ENCODE assay signal across 15 mouse cellular contexts in the genomic region with DNA sequence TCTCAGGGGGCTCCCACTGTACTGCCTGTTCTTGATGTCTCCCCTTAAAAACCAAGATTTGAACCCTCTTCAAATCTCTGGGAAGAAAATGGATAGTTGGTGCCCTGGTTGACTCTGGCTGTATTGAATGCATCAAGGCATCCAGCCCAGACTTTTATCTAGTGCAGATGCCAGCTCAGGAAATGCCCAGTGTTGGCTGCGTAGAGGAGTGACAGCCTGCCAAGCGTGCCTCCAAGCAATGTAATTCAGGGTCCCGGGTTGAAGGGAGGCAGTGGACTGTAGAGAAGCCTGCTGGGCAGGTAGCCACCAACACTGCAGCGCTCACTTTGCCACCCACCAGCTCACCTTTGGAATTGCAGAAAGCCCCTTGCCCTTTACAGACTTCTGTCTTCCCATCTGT.
DNase-seq lines count a peak whose midpoint lies in the region; ATAC-seq and TF ChIP-seq lines count a peak whose summit lies in the region.
"Had no signal": no experiment of that assay in that cellular context is flagged by ENCODE, and none has a peak within 500 bp of the region (broad histone marks: within the 10 kb centered on the region; RNA-seq: fewer than 3 reads in every experiment).

No protein-coding gene starts in this region.

- no peaks in the 10 kb centered on the region; the same call in 1 of the 2 replicates for H3K27me3 ChIP-seq in cerebellum, adult 2 months (ENCODE audit: control insufficient read depth, insufficient read depth, low read length)
- H3K27me3 ChIP-seq in hindbrain, embryonic 14.5 days (ENCODE audit: control insufficient read depth, insufficient read depth, low read length) = peaks cover 98% of the 10 kb centered on the region
- H3K27me3 ChIP-seq in hindbrain, embryonic 11.5 days (ENCODE audit: control insufficient read depth, insufficient read depth, low read length) = peaks cover 94% of the 10 kb centered on the region
- H3K27me3 ChIP-seq in neural tube, embryonic 13.5 days = peaks cover 97% of the 10 kb centered on the region

- no peaks in the 10 kb centered on the region for H3K36me3 ChIP-seq in hindbrain, embryonic 14.5 days (replicated peaks; ENCODE audit: control insufficient read depth, insufficient read depth)
- H3K36me3 ChIP-seq in hindbrain, embryonic 11.5 days (ENCODE audit: control insufficient read depth, insufficient read depth, low read length) = no peaks in the 10 kb centered on the region
- H3K36me3 ChIP-seq in neural tube, embryonic 13.5 days = no peaks in the 10 kb centered on the region
- H3K36me3 ChIP-seq: heart, embryonic 13.5 days had no signal

- H3K9me3 ChIP-seq in hindbrain, embryonic 14.5 days (ENCODE audit: control insufficient read depth, low read length) = no peaks in the 10 kb centered on the region
- no peaks in the 10 kb centered on the region for H3K9me3 ChIP-seq in hindbrain, embryonic 11.5 days (ENCODE audit: control insufficient read depth, low read length)
- H3K9me3 ChIP-seq in neural tube, embryonic 13.5 days = no peaks in the 10 kb centered on the region
- H3K9me3 ChIP-seq: heart, embryonic 13.5 days had no signal

- H3K4me1 ChIP-seq in cerebellum, adult 2 months (ENCODE audit: control insufficient read depth, insufficient read depth, low read length) = peaks cover 8% of the 10 kb centered on the region
- peaks cover 5% of the 10 kb centered on the region; the same call in 1 of the 2 replicates for H3K4me1 ChIP-seq in hindbrain, embryonic 14.5 days (replicated peaks; ENCODE audit: control insufficient read depth, insufficient read depth, low read length)
- no peaks in the 10 kb centered on the region for H3K4me1 ChIP-seq in hindbrain, embryonic 11.5 days (replicated peaks; ENCODE audit: control insufficient read depth, insufficient read depth, low read length)
- H3K4me1 ChIP-seq in neural tube, embryonic 13.5 days (replicated peaks) = peaks cover 34% of the 10 kb centered on the region

- H3K4me2 ChIP-seq in hindbrain, embryonic 14.5 days (replicated peaks) = no peak overlapping the region
- no peak overlapping the region for H3K4me2 ChIP-seq in hindbrain, embryonic 11.5 days (replicated peaks; ENCODE audit: low read depth, low read length)
- no peak overlapping the region for H3K4me2 ChIP-seq in neural tube, embryonic 13.5 days
- H3K4me2 ChIP-seq: heart, embryonic 13.5 days had no signal

- WGBS in cerebellum, adult 2 months = 23% methylated on average over 4 of the region's 4 CpGs
- WGBS in hindbrain, embryonic 14.5 days = 49% methylated on average over 4 of the region's 4 CpGs
- 57% methylated on average over 4 of the region's 4 CpGs for WGBS in hindbrain, embryonic 11.5 days
- 41% methylated on average over 4 of the region's 4 CpGs for WGBS in neural tube, embryonic 13.5 days

- no peak for ATAC-seq in hindbrain, embryonic 14.5 days (ENCODE audit: low FRiP score)
- ATAC-seq in hindbrain, embryonic 11.5 days (ENCODE audit: low FRiP score) = no peak
- 0 out of 2 replicates have a peak, but pooled peaks have one; percentile 48 for ATAC-seq in neural tube, embryonic 13.5 days (ENCODE audit: low read depth)

- TF ChIP-seq CTCF in cerebellum, adult 2 months (IDR thresholded peaks at IDR 0.05; ENCODE audit: borderline replicate concordance, insufficient read depth, low read depth, low read length) = no peak

- no peak overlapping the region for H3K27ac ChIP-seq in cerebellum, adult 2 months (ENCODE audit: insufficient read depth, low read length)
- no peak overlapping the region for H3K27ac ChIP-seq in hindbrain, embryonic 14.5 days
- H3K27ac ChIP-seq in hindbrain, embryonic 11.5 days (ENCODE audit: low read depth, low read length) = no peak overlapping the region
- H3K27ac ChIP-seq in neural tube, embryonic 13.5 days (replicated peaks) = no peak overlapping the region
- H3K27ac ChIP-seq: gastrocnemius, adult 2 months; heart, embryonic 13.5 days; liver, embryonic 14.5 days had no signal

- no peak for TF ChIP-seq POLR2A in cerebellum, adult 2 months (IDR thresholded peaks at IDR 0.05; ENCODE audit: borderline replicate concordance, insufficient read depth, low read length)

- DNase-seq in cerebellum, adult 2 months = peak; percentile 39 to 64
- no peak for DNase-seq in cerebellum, adult 8-10 months
- peak; percentile 44 for DNase-seq in hindbrain, embryonic 14.5 days (ENCODE audit: low spot score)
- DNase-seq in hindbrain, embryonic 11.5 days (ENCODE audit: low spot score) = no peak
- DNase-seq in neural tube, embryonic 10.5 days (ENCODE audit: extremely low spot score, low spot score) = no peak
- DNase-seq in spleen, adult 18-20 months = no peak
- no peak for DNase-seq in layer of hippocampus, postnatal 25 days (ENCODE audit: extremely low spot score in 1 of 2, low spot score in 1 of 2)
- DNase-seq: adrenal gland, adult 2 months; gastrocnemius, adult 2 months; kidney, postnatal 10 days; lung, postnatal 14 days; thymus, postnatal 4 days had no signal

- H3K9ac ChIP-seq in hindbrain, embryonic 14.5 days = no peak overlapping the region
- no peak overlapping the region for H3K9ac ChIP-seq in hindbrain, embryonic 11.5 days (ENCODE audit: low read depth, low read length)
- H3K9ac ChIP-seq in neural tube, embryonic 13.5 days = no peak overlapping the region
- H3K9ac ChIP-seq: heart, embryonic 13.5 days; liver, embryonic 14.5 days had no signal

- no peak overlapping the region for H3K4me3 ChIP-seq in cerebellum, adult 2 months (replicated peaks; ENCODE audit: insufficient read depth, low read depth, low read length)
- H3K4me3 ChIP-seq in hindbrain, embryonic 14.5 days (replicated peaks; ENCODE audit: low read length) = no peak overlapping the region
- H3K4me3 ChIP-seq in hindbrain, embryonic 11.5 days (ENCODE audit: low read depth, low read length) = no peak overlapping the region
- no peak overlapping the region for H3K4me3 ChIP-seq in neural tube, embryonic 13.5 days
- H3K4me3 ChIP-seq: gastrocnemius, adult 2 months; heart, embryonic 13.5 days had no signal

Comparison
In these comparisons a context has a peak if more than half of its experiments do, and no peak if none do; other contexts are left out.
1. DNase-seq: peak in cerebellum, adult 2 months (2 of 2) and hindbrain, embryonic 14.5 days (single experiment); none in cerebellum, adult 8-10 months (single experiment), hindbrain, embryonic 11.5 days (single experiment), neural tube, embryonic 10.5 days (single experiment), spleen, adult 18-20 months (0 of 2) and layer of hippocampus, postnatal 25 days (0 of 2).